Mouse (Mus musculus): ENCODE results near the gene Plekhm3. TPM values are rescaled to one million over a fixed set of nuclear protein-coding genes. Genes with fewer than 3 reads are reported as not detected.
A peak's percentile ranks its signal among the peaks of the same experiment; 100 is the strongest.

Plekhm3 gene
- polyA plus RNA-seq, 1 experiment from 2014 or later = 8.4 TPM

DNA sequence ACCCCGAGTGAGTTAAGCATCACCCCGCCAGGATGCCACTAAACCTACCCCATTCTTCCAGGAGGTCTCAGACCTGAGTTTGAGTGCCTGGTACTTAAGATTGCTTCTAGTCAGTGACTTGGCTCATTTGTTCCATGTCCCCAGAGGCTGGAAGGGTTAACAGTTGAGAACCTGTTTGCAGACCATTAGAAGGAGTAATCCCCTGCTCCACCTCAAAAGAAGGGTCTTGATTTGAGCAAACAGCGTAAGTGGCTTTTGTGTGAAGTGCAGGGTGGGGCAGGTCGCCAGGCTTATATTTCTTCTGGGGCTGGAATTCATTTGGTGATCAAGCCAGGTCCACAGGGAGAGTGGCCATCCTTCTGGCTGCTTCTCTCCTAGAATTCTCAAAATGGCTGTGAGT, 183.3 kb downstream of the Plekhm3 start:
- Histone ChIP-seq H3K27ac (replicated peaks in 1 of 2; ENCODE audit: control insufficient read depth in 1 of 2, insufficient read depth in 1 of 2, low read depth in 2 of 2, low read length in 2 of 2) (no peak overlapping the region), H3K27me3 (ENCODE audit: control insufficient read depth, insufficient read depth, low read length) (no peaks in the 10 kb centered on the region), H3K9ac (ENCODE audit: low read length) (no peak overlapping the region), H3K9me3 (ENCODE audit: control insufficient read depth, low read length) (no peaks in the 10 kb centered on the region), H3K4me3 (ENCODE audit: control insufficient read depth in 1 of 2, insufficient read depth in 1 of 2, low read depth in 1 of 2, low read length in 2 of 2) (no peak overlapping the region), H3K4me2 (ENCODE audit: low read length) (no peak overlapping the region), H3K36me3 (ENCODE audit: control insufficient read depth, insufficient read depth, low read length) (no peaks in the 10 kb centered on the region), H3K4me1 (ENCODE audit: control insufficient read depth in 2 of 2, insufficient read depth in 2 of 2, low read length in 2 of 2) (no peaks in the 10 kb centered on the region)
- no peak for ATAC-seq (ENCODE audit: insufficient number of reproducible peaks, insufficient read depth, low FRiP score, low read depth)
- 78% methylated on average over 4 of the region's 4 CpGs for WGBS

DNA sequence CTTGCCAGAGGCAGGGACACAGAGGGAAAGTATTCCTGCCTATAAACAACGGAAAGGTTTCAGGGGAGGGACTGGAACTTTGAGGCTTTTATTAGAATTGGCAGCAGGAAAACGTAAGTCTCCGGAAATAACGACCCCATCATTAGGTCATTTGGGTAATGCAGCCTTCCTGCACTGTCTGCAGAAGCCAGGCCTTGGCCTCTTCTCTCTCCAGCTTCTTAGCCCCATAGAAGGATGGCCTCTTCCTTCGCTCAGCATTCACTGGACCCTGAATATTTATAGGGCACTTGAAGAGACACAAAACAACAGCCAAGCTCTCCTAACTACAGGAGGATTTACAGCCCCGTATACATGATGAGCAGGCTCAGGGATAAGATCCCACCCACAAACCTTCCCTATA, 186.5 kb downstream of the Plekhm3 start:
- Histone ChIP-seq H3K27me3 (ENCODE audit: control insufficient read depth, insufficient read depth, low read length) (no peaks in the 10 kb centered on the region), H3K4me1 (ENCODE audit: control insufficient read depth in 2 of 2, insufficient read depth in 2 of 2, low read length in 2 of 2) (no peaks in the 10 kb centered on the region), H3K4me3 (ENCODE audit: control insufficient read depth in 1 of 2, insufficient read depth in 1 of 2, low read depth in 1 of 2, low read length in 2 of 2) (no peak overlapping the region), H3K36me3 (ENCODE audit: control insufficient read depth, insufficient read depth, low read length) (no peaks in the 10 kb centered on the region), H3K27ac (replicated peaks in 1 of 2; ENCODE audit: control insufficient read depth in 1 of 2, insufficient read depth in 1 of 2, low read depth in 2 of 2, low read length in 2 of 2) (no peak overlapping the region), H3K9me3 (ENCODE audit: control insufficient read depth, low read length) (no peaks in the 10 kb centered on the region), H3K4me2 (ENCODE audit: low read length) (no peak overlapping the region), H3K9ac (ENCODE audit: low read length) (no peak overlapping the region)
- WGBS = 34% methylated on average over 6 of the region's 6 CpGs
- ATAC-seq (ENCODE audit: insufficient number of reproducible peaks, insufficient read depth, low FRiP score, low read depth) = no peak

DNA sequence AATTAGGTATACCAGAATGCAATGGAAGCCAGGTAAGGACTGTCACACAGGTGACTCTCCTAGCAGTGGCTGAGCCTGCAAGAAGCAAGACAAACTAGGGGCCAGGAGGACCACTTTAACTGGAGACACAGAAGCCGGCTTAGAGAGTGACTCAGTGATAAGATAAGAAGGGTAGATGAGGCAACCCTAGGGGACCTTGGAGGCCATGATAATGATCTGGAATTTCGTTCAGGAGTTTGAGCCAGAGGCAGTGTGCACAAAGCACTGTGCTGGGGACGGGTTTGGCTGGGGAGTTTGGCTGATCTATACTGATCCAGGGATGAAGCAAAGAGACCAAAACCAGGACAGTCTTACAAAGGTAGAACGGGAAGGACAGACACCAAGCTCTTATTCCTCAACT, 195.0 kb downstream of the Plekhm3 start:
- Histone ChIP-seq H3K27me3 (ENCODE audit: control insufficient read depth, insufficient read depth, low read length) (no peaks in the 10 kb centered on the region), H3K4me1 (ENCODE audit: control insufficient read depth in 2 of 2, insufficient read depth in 2 of 2, low read length in 2 of 2) (0 out of 4 replicates have a peak, but pooled peaks cover 0 to 2% of the 10 kb centered on the region in 2 experiments), H3K9ac (ENCODE audit: low read length) (no peak overlapping the region), H3K36me3 (ENCODE audit: control insufficient read depth, insufficient read depth, low read length) (no peaks in the 10 kb centered on the region), H3K9me3 (ENCODE audit: control insufficient read depth, low read length) (no peaks in the 10 kb centered on the region), H3K4me2 (ENCODE audit: low read length) (no peak overlapping the region), H3K27ac (replicated peaks in 1 of 2; ENCODE audit: control insufficient read depth in 1 of 2, insufficient read depth in 1 of 2, low read depth in 2 of 2, low read length in 2 of 2) (no peak overlapping the region), H3K4me3 (ENCODE audit: control insufficient read depth in 1 of 2, insufficient read depth in 1 of 2, low read depth in 1 of 2, low read length in 2 of 2) (no peak overlapping the region)
- ATAC-seq (ENCODE audit: insufficient number of reproducible peaks, insufficient read depth, low FRiP score, low read depth) = no peak
- 52% methylated on average over 4 of the region's 4 CpGs for WGBS

DNA sequence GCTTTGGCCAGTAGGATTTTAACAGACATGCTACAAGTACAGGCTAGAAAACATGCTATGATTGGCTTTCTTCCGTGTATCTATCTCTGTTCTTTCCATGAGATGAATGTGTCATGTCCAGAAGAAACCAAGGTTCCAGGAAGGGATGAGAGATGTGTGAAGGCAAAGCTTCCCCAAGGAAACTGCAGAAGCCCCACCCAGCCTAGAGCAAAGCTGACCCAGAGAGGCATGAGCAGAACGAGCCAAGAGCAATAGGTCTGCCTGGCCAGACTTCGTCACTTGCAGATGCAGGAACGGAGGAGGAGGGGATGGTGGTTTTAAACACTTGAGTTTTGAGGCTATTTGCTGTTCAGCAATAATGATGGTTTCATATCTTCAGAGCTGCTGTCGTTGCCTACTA, 198.9 kb downstream of the Plekhm3 start:
- Histone ChIP-seq H3K9ac (ENCODE audit: low read length) (no peak overlapping the region), H3K9me3 (ENCODE audit: control insufficient read depth, low read length) (no peaks in the 10 kb centered on the region), H3K27me3 (ENCODE audit: control insufficient read depth, insufficient read depth, low read length) (no peaks in the 10 kb centered on the region), H3K4me1 (ENCODE audit: control insufficient read depth in 2 of 2, insufficient read depth in 2 of 2, low read length in 2 of 2) (peaks cover 0 to 2% of the 10 kb centered on the region in 2 experiments; a peak in 1 of 4 replicates), H3K27ac (replicated peaks in 1 of 2; ENCODE audit: control insufficient read depth in 1 of 2, insufficient read depth in 1 of 2, low read depth in 2 of 2, low read length in 2 of 2) (no peak overlapping the region), H3K36me3 (ENCODE audit: control insufficient read depth, insufficient read depth, low read length) (no peaks in the 10 kb centered on the region), H3K4me3 (ENCODE audit: control insufficient read depth in 1 of 2, insufficient read depth in 1 of 2, low read depth in 1 of 2, low read length in 2 of 2) (no peak overlapping the region), H3K4me2 (ENCODE audit: low read length) (no peak overlapping the region)
- no peak for ATAC-seq (ENCODE audit: insufficient number of reproducible peaks, insufficient read depth, low FRiP score, low read depth)
- WGBS = 70% methylated on average over 5 of the region's 5 CpGs

DNA sequence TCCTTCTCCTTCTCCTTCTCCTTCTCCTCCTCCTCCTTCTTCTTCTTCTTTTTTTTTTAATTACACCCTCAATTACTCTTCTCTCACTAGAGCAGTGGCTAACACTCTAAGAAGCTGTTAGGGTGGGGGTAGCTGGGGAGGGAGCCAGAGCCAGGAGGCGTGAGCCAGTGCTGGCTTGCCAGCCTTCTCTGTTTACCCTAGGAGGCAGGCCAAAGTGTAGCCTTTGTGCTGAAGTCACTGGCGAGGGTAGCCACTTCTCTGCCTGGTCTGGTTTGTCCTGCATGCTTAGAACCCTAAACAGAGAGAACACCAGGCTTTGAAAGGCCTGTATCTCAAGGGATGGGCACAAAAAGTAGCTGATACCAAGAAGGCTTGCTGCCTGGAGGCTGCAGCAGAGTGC, 199.4 kb downstream of the Plekhm3 start:
- no peak overlapping the region for H3K4me3 ChIP-seq (ENCODE audit: control insufficient read depth in 1 of 2, insufficient read depth in 1 of 2, low read depth in 1 of 2, low read length in 2 of 2)
- no peaks in the 10 kb centered on the region for H3K36me3 ChIP-seq (ENCODE audit: control insufficient read depth, insufficient read depth, low read length)
- WGBS = 38% methylated on average over 2 of the region's 2 CpGs
- H3K27me3 ChIP-seq (ENCODE audit: control insufficient read depth, insufficient read depth, low read length) = no peaks in the 10 kb centered on the region
- H3K27ac ChIP-seq (replicated peaks in 1 of 2; ENCODE audit: control insufficient read depth in 1 of 2, insufficient read depth in 1 of 2, low read depth in 2 of 2, low read length in 2 of 2) = 0 out of 4 replicates have a peak overlapping the region, but pooled peaks of 1 of the 2 experiments have one; percentile 7
- no peak overlapping the region for H3K4me2 ChIP-seq (ENCODE audit: low read length)
- ATAC-seq (ENCODE audit: insufficient number of reproducible peaks, insufficient read depth, low FRiP score, low read depth) = no peak
- no peaks in the 10 kb centered on the region for H3K9me3 ChIP-seq (ENCODE audit: control insufficient read depth, low read length)
- peak overlapping the region; percentile 16; the same call in 1 of the 2 replicates for H3K9ac ChIP-seq (ENCODE audit: low read length)
- peaks cover 0 to 2% of the 10 kb centered on the region in 2 experiments; a peak in 1 of 4 replicates for H3K4me1 ChIP-seq (ENCODE audit: control insufficient read depth in 2 of 2, insufficient read depth in 2 of 2, low read length in 2 of 2)

DNA sequence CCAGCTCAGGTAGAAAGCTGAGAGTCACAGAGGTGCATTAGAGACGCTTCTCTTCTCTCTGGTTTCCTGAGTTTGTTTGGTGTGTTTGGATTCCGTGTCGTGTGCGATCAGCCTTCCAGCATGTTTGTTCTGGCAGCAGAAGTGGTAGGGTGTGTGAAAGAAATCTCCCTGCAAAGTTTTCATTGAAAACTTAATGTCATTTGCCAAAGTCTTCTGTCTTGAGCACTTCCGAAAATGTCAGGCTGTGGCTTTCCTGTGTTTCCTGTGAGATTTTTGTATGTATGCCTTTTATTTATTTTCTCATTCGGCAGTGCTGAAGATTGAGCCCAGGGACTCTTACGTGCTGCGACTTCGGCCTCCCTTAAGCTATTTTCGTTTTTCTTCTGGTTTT, 200.0 kb downstream of the Plekhm3 start:
- Histone ChIP-seq H3K4me2 (ENCODE audit: low read length) (0 out of 2 replicates have a peak overlapping the region, but pooled peaks have one; percentile 11), H3K9ac (ENCODE audit: low read length) (no peak overlapping the region), H3K27ac (replicated peaks in 1 of 2; ENCODE audit: control insufficient read depth in 1 of 2, insufficient read depth in 1 of 2, low read depth in 2 of 2, low read length in 2 of 2) (0 out of 4 replicates have a peak overlapping the region, but pooled peaks of 1 of the 2 experiments have one; percentile 7), H3K4me1 (ENCODE audit: control insufficient read depth in 2 of 2, insufficient read depth in 2 of 2, low read length in 2 of 2) (peaks cover 0 to 2% of the 10 kb centered on the region in 2 experiments; a peak in 1 of 4 replicates), H3K36me3 (ENCODE audit: control insufficient read depth, insufficient read depth, low read length) (no peaks in the 10 kb centered on the region), H3K27me3 (ENCODE audit: control insufficient read depth, insufficient read depth, low read length) (no peaks in the 10 kb centered on the region), H3K4me3 (ENCODE audit: control insufficient read depth in 1 of 2, insufficient read depth in 1 of 2, low read depth in 1 of 2, low read length in 2 of 2) (no peak overlapping the region), H3K9me3 (ENCODE audit: control insufficient read depth, low read length) (no peaks in the 10 kb centered on the region)
- 57% methylated on average over 10 of the region's 10 CpGs for WGBS
- no peak for ATAC-seq (ENCODE audit: insufficient number of reproducible peaks, insufficient read depth, low FRiP score, low read depth)

DNA sequence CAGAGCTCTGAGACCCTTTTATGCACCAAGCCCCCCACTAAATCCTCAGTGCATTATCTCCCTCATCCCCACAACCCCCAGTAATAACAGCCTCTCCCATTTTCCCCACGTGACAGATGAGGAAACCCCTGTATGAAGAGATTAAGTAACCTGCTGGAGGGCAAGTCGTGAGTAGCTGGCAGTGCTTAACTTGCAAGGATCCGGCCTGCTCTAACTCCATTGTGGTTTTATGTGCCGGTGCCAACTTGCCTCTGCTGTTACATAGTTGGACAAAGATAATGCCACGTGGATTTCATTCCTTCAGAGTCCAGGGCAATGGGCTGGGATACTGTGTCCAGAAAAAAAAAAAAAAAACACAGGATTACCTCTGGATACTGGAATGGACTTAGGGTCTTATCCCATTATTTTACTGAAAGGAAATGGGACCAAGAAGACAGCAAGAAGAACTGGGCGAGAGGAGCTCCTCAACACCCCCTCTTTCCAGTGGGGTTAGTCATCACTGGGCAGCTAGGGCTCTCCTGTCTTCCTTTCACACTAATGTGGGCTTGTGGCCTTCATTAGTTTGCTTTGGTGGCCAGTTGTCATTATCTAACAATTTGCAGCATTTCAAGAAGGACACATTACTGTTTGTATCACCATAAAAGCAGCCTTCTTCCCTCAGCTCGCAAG, 200.5 kb downstream of the Plekhm3 start:
- H3K9ac ChIP-seq (ENCODE audit: low read length) = no peak overlapping the region
- H3K4me1 ChIP-seq (ENCODE audit: control insufficient read depth in 2 of 2, insufficient read depth in 2 of 2, low read length in 2 of 2) = peaks cover 0 to 2% of the 10 kb centered on the region in 2 experiments; a peak in 1 of 4 replicates
- no peaks in the 10 kb centered on the region for H3K9me3 ChIP-seq (ENCODE audit: control insufficient read depth, low read length)
- no peaks in the 10 kb centered on the region for H3K27me3 ChIP-seq (ENCODE audit: control insufficient read depth, insufficient read depth, low read length)
- no peaks in the 10 kb centered on the region for H3K36me3 ChIP-seq (ENCODE audit: control insufficient read depth, insufficient read depth, low read length)
- H3K4me3 ChIP-seq (ENCODE audit: control insufficient read depth in 1 of 2, insufficient read depth in 1 of 2, low read depth in 1 of 2, low read length in 2 of 2) = no peak overlapping the region
- no peak overlapping the region for H3K27ac ChIP-seq (replicated peaks in 1 of 2; ENCODE audit: control insufficient read depth in 1 of 2, insufficient read depth in 1 of 2, low read depth in 2 of 2, low read length in 2 of 2)
- ATAC-seq (ENCODE audit: insufficient number of reproducible peaks, insufficient read depth, low FRiP score, low read depth) = no peak
- 0 out of 2 replicates have a peak overlapping the region, but pooled peaks have one; percentile 11 for H3K4me2 ChIP-seq (ENCODE audit: low read length)
- 62% methylated on average over 7 of the region's 7 CpGs for WGBS
